Mouse (Mus musculus): ENCODE measurements around the gene Ciart. TPM values are rescaled to one million over a fixed set of nuclear protein-coding genes. Genes with fewer than 3 reads are reported as not detected.
"Not testable (repeated sequence)": the region's sequence is repeated elsewhere in the genome, so short reads cannot be mapped to it uniquely, and the experiment has no call there.

Ciart gene
- total RNA-seq, 1 experiment from 2014 or later = 16.6 TPM

DNA sequence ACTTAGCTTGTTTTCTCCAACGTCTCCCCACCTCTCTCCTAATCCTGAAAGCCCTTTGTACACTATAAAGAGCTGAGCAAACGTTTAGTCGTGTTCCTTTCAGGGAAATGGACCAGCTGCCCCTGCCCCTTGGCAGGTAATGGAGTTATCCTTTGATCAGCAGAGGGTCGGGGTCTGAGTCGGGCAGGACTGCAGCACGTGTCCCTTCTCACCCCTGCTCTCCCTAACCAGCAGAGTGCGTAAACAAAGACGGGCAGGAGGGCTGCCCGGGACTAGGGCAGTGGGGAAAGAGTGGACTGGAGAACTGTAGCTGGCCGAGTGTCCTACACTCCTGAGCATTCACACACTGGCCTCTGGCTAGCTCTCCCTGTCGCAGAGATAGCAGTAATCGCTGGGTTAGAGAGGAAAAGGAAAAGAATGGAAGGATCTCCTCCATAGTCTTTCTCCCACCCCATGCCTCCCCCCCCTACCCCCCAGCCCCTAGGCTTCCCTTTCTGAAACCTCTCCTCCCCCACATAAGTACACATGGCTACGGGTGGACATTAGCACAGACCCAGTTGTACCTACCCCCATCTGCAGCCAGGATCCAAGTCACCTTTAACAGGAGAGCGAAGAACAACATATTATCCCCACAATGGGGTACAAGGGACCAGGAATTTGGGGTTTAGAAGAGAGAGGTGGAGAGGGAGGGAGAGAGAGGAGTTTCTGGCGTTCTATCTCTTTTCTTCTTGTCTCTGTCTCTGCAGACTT, 21.9 kb upstream of the Ciart start:
- ATAC-seq (replicated peaks; ENCODE audit: insufficient number of reproducible peaks, low FRiP score, low TSS enrichment, poor library complexity, severe bottlenecking) = no peak

DNA sequence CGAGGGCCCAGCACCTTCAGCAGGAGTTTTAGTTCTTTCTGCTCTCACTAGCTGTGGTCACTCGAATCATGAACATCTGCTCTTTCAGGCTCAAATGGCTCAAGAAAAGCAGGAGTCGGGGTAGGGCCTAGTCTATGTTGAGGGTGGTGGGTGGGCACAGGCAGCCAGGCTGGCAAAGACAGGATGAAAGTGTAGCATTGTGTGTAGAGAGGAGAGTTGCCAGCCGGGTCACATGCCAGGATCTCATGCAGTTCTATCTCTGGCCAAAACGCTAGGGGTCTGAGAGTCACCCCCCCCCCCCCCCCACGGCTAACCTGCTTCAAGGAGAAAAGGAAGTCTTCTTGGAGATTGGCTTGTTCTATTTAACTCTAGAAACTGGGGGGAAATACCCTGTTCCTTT, 20.6 kb upstream of the Ciart start:
- no peak for ATAC-seq (replicated peaks; ENCODE audit: insufficient number of reproducible peaks, low FRiP score, low TSS enrichment, poor library complexity, severe bottlenecking)

DNA sequence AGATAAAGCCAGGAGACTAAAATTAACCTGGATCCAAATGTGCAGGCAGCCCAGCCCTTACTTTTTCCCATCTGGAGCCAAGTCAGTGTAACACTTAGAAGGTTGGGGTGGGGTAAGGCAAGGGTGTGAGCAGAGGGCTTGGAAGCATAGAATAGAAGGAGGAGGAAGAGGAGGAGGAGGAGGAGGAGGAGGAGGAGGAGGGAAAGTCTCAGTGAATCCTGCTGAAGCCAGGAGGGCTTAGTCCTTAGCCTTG, 20.2 kb upstream of the Ciart start:
- no peak for ATAC-seq (replicated peaks; ENCODE audit: insufficient number of reproducible peaks, low FRiP score, low TSS enrichment, poor library complexity, severe bottlenecking)

DNA sequence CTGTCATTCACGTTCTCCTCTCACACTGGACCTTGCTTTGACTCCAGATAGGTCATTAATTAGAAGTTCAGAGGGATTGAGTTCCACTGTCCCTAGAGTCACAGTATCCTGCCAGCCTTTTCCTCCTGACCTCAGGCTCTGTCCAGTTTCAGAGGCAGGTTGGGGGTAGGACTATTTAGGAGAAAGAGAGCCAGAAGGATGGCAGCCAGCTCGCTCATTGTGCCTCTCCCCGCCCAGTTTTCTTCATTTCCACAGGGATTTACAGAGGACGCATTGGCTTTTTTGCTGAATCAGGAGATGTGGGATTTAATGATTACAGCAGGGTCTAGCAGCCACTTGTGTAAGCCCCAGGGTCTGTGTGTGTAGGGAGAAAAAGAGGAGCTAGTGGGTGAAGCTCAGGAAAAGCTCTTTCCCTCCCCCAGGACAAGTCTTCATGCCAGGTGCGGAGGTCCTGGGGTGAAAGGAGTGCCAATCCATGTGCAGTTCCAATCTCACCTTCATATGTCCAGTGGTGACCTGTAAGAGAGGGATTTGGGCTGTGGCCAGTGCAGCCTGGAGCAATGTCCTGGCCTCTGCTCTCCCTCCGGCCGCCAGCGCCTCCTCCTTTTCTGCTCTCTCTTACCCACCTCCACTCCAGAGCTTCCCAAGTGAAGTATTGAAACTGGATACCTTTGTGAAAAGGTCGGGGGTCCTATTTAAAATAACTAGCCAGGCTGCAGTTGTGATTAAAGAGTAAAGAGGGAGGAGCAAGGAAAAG, 19.7 kb upstream of the Ciart start:
- ATAC-seq (replicated peaks; ENCODE audit: insufficient number of reproducible peaks, low FRiP score, low TSS enrichment, poor library complexity, severe bottlenecking) = no peak

DNA sequence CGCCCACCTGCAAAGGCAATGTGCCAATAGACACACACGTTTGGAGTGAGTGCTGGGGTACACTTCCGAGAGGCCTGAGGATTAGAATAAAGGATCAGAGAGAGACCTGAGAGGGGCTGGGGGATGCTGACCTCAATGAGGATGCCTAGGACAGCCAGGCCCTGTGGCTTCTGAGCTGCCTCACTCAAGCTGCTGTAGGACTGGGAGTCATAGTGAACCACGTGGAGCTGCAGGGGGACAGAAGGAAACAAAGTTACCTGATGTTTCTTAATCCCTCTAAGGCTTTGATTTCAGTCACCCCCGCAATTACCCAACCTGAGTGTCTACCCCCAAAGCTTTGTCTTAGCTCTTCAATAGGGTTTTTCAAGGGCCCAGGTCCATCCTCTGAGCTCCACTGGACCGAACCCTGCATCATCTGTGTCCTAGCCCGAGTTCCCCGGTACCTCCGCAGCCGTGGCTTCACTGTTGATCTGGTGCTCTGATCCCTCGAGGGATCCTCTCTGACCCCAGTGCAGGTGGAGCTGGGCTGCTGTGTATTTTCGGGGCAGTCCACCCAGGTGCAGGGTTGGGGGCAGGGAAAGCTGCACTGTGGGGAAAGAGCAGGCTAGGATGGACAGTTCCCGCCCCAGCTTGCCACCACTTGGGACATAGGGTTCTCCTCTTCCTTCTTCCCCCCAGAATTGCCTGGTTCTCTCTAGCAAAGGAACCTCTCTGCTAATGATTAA, 17.9 kb upstream of the Ciart start:
- ATAC-seq (replicated peaks; ENCODE audit: insufficient number of reproducible peaks, low FRiP score, low TSS enrichment, poor library complexity, severe bottlenecking) = no peak

DNA sequence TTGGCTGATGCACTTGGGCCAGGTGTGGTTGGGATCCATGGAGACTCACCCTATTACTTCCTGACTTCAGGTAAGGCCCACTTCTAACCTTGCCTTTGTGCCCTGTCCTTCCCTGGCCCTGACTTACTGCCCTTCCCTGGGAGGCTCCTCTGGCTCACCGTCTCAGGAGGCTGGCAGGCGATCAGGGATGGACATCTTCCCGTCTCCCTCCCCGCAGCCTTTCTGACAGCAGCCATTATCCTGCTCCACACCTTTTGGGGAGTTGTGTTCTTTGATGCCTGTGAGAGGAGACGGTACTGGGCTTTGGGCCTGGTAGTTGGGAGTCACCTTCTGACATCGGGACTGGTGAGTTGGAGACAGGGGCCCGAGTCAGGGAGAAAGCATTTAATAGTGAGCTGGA, 13.4 kb upstream of the Ciart start:
- ATAC-seq (replicated peaks; ENCODE audit: insufficient number of reproducible peaks, low FRiP score, low TSS enrichment, poor library complexity, severe bottlenecking) = not testable (repeated sequence)

DNA sequence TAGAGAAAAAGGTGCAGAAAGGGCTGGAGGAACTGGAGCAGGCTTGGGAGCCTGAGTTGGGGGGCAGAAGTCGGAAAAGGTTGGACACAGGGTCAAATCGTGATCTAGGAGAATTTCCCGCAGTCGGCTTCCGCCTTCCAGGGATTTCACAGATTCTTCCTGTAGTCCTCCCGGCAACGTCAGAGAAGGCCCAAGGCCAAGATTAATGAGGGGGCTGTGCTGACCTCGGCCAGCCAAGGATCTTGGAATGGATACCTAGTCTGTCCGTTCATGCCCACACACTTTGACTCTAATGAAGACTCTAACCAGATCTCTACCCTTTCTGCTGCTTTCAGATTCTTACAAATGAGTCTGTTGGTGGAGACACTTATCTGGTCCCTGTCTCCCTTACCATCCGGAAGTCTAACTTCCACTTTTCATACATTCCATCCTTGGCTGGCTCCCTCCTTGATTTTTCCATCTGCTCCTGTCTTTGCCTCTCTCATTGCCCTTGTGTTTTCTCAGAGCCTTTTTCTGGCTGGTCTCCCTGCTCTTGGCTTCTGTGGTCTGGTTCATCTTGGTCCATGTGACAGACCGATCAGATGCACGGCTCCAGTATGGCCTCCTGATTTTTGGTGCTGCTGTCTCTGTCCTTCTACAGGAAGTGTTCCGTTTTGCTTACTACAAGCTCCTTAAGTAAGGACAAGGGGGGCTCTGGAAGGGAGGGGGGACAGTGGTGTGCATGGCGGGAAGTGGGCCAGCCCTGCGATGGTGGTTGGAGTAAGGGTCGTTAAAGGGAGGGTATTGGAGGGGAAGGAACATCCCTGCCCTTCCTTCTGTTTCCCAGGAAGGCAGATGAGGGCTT, 12.5 kb upstream of the Ciart start:
- ATAC-seq (replicated peaks; ENCODE audit: insufficient number of reproducible peaks, low FRiP score, low TSS enrichment, poor library complexity, severe bottlenecking) = no peak

DNA sequence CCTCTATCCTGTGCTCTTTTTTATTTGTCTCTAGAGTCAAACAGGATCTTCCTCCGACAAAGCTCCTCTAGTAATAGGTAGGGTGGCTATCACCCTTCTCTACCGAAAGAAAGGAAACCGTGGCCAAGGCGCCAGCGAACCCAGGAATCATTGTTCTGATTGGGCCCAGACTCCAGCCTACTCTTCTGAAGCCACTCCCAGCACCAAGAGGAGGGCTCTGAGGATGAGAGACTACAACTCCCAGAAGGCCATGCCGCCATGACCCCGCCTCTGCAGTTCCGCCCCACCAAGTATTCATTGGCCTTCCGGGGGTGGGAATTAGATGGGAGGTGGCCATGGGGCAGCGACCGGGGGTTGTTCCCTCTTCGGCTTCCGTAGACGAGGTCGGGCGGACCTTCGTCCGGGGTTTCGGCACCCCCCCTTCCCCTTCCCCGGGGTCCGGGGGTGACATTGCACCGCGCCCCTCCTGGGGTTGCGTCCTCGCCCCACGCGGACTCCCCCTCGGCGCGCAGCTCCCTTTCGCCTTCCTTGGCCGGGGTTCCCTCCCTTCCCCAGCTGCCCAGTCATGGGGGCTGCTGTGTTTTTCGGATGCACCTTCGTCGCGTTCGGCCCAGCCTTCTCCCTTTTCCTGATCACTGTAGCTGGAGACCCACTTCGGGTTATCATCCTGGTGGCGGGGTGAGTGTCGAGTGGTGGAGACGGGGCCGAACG, 11.7 kb upstream of the Ciart start, which contains the start of gene Aph1a:
Gene Aph1a (plus strand): TSS at position 364 of the 711 bp plus-strand sequence.
- peak; percentile 97 for ATAC-seq (replicated peaks; ENCODE audit: insufficient number of reproducible peaks, low FRiP score, low TSS enrichment, poor library complexity, severe bottlenecking)

DNA sequence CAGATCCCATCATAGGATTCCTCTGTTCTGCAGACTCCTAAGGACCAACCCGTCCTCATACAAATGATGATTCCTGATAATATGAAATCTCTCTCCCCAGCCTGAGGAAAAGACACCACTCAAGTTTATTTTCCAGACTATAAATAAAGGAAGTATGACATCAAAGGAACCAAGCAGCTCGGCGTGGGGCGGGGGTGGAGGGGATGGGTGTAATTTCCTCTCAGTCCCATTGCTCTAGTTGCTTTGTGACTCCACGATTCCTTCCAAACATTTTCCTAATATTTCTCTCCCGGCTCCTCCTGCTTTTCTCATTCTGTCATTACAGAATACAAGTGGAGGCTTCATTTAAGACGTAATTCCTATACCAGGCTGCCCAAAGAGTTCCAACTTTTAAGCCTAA, 11.1 kb upstream of the Ciart start:
- ATAC-seq (replicated peaks; ENCODE audit: insufficient number of reproducible peaks, low FRiP score, low TSS enrichment, poor library complexity, severe bottlenecking) = no peak

DNA sequence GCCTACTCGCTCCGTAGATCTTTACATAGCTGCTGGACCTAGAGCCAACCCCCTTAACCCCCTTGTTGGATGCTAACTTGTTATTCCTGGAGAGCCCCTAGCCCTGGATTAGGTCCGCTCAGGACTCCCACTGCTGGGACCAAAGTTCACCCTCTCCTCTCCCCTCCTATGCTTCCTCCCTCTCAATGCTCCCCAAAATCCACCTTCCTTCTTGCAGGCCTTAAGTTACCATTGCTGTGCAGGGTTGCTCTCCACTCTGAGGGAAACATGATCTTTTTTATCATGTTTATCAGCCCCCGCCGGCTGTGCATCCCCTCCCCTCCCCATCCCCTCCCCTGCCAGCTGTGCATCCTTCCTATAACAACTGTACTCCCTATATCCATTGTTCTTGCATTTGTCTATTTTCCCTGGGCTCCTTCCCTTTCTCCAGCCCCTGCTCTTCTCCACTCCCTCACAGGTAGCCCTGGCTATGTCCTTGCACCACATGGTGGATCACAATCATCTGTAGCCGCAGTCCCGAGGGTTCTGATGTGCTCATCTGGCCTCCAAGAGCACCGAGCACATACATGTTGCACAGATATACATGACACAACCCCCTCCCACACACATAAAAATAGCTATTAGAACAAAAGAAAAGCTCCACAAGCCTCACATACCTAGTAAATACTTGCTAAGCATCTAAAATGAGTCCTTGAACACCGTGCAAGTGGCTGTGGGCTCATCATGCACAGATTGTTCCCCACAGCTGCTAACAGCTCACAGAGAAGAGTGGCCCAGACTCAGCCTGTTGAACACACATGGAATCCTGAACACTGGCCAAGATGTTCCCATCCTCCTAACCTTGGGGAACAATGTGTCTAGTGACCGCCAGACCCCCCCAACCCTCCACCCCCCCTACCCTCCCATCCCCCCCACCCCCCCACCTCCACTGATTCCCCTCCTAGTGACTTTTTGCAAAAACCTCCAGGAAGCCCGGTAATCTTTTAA, 10.3 kb upstream of the Ciart start:
- no peak for ATAC-seq (replicated peaks; ENCODE audit: insufficient number of reproducible peaks, low FRiP score, low TSS enrichment, poor library complexity, severe bottlenecking)

DNA sequence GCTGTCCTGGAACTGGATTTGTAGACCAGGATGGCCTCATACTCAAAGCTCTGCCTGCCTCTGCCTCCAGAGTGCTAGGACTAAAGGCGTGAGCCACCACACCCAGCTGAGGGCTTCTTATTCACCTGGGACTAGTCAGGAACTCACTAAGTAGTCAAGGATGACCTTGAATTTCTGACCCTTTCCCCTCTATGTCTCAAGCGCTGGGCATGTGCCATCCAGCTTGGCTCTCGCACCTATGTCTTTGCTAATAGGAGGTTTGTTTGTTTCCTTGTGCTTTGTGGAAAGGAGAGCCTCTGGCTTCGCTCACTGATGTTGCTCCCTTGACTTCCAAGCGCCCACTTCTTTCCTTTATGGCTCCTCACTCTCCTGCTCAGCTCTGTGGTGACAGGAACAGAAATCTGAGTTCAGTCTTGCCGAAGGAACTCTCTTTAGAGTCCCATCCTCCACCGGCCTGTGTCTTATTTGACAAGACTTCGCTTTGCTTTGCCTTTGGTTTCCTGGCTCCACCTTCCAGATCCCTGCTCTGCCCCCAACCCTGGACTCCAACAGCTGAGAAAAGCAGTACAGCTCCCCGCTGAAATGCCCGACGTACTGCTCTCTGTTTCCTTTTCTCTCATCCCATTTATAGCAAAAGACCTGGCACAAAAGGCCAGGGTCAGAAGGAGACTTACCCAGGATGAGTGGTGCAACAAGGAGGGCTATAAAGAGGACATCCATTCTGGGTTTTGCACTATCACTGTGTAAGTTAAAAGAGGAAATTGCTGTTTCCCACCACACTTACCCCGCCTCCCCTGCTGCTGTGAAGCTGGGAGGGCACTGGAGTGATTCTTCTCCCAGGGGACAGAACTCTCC, 9.4 kb upstream of the Ciart start, which contains the start of gene BC028528:
Gene BC028528 (minus strand): TSS at position 795 of the 855 bp plus-strand sequence.
- ATAC-seq (replicated peaks; ENCODE audit: insufficient number of reproducible peaks, low FRiP score, low TSS enrichment, poor library complexity, severe bottlenecking) = peak; percentile 52

DNA sequence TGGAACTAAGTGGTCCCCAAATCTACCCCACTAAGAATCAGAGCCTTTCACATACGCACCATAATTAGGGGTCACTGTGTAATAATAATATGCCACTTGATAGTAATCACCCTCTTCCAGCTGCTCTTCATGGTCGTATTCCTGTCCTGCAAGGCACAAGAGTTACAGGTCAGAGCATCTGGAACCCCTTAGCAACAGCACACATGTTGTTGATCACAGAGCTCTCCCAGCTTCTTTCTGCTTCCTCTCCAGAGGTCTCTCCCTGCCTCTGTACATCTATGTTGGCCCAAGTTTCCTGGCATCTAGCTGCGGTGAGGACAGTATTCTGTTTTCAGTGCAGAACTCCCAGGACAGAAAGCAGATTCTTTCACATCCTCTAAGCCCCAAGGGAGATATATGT, 7.6 kb upstream of the Ciart start:
- ATAC-seq (replicated peaks; ENCODE audit: insufficient number of reproducible peaks, low FRiP score, low TSS enrichment, poor library complexity, severe bottlenecking) = no peak

DNA sequence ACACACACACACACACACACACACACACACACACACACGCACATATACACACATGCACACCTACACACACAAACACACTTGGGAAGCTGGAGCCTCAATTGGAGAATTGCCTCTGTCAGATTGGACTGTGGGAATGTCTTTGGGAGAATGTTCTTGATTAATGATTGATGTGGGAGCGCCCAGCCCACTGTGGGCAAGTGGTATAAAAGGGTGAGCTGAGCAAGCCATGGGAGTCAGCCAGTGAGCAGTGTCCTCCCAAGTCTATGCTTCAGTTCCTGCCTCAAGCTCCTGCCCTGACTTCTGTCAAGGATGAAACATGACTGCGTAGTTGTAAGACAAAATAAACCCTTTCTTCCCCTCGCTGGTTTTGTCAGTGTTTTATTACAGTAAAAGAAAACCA, 5.5 kb upstream of the Ciart start:
- no peak for ATAC-seq (replicated peaks; ENCODE audit: insufficient number of reproducible peaks, low FRiP score, low TSS enrichment, poor library complexity, severe bottlenecking)

DNA sequence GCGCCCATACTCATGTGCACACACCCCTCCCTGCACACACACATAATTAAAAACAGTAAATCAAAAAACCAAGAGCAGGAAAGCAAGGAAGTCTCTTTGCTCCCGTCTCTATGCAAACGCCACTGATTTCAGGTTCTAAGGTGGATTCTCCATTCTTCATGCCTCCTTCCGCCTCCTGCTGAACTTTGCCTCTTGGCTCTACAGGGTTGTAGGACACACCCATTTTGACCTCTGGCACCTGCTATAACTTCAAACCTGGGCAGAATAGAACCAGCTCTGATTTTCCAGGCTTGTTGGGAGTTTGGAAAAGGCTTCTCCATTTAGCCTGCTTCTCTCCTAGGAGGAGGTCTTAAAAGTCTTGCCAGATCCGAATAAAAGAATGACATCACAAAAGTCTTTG, 2.3 kb upstream of the Ciart start:
- ATAC-seq (replicated peaks; ENCODE audit: insufficient number of reproducible peaks, low FRiP score, low TSS enrichment, poor library complexity, severe bottlenecking) = no peak

DNA sequence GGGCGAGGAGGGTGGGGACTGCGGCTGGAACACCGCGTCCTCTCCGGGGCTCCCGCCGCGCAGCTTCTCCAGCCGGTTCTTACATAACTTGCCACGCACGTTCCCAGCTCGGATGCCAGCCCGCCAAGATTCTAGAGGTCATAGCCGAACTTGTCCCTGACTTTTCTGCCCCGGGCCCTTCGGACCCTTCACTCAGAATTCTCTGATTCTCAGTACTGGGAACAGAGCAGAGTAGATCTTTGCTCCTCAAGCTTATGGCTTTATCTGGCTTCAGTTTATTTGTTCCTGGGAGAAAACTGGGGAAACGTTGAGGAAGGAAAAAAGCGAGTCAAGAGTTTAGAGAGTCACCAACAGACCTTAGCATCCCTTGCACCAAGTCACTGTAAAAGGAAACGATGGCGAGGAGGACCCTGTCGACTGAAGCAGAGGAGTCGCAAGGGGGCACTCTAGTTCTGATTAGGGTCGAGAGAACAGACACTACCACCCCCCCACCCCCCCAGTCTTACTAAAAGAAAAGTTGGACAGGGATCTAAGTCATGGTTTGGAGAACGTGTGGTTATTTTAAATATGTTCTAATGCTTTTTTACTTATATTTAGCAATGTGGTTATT, 870 bp upstream of the Ciart start:
- ATAC-seq (replicated peaks; ENCODE audit: insufficient number of reproducible peaks, low FRiP score, low TSS enrichment, poor library complexity, severe bottlenecking) = no peak

DNA sequence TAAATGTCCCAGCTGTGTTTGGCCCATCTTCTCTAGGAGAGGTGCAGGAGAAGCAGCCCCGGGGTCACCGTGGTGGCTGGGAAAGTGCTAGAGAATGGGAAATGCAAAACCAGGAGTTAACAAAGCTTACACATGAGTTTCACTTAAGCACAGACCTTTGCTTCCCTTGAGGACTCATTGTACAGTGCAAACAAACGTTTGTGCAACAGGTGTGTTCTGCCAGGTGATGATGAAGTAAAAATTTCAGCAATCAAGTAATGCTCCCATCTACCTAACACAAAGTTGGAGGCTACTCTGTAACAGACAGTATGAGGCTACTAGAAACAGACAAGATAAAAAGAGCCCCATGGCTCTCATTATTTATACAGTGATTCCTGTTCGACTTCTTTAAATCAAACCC, 3.0 kb downstream of the Ciart start:
- no peak for ATAC-seq (replicated peaks; ENCODE audit: insufficient number of reproducible peaks, low FRiP score, low TSS enrichment, poor library complexity, severe bottlenecking)

All from monocyte, adult 5-6 weeks (primary cell).